Mouse (Mus musculus): ENCODE data around the gene Ppa2. TPM values are rescaled to one million over a fixed set of nuclear protein-coding genes. Genes with fewer than 3 reads are reported as not detected.
A peak's percentile ranks its signal among the peaks of the same experiment; 100 is the strongest.

The Ppa2 gene
- 44.1 and 45.1 TPM in 2 replicates for total RNA-seq (2012; rRNA removed)

DNA sequence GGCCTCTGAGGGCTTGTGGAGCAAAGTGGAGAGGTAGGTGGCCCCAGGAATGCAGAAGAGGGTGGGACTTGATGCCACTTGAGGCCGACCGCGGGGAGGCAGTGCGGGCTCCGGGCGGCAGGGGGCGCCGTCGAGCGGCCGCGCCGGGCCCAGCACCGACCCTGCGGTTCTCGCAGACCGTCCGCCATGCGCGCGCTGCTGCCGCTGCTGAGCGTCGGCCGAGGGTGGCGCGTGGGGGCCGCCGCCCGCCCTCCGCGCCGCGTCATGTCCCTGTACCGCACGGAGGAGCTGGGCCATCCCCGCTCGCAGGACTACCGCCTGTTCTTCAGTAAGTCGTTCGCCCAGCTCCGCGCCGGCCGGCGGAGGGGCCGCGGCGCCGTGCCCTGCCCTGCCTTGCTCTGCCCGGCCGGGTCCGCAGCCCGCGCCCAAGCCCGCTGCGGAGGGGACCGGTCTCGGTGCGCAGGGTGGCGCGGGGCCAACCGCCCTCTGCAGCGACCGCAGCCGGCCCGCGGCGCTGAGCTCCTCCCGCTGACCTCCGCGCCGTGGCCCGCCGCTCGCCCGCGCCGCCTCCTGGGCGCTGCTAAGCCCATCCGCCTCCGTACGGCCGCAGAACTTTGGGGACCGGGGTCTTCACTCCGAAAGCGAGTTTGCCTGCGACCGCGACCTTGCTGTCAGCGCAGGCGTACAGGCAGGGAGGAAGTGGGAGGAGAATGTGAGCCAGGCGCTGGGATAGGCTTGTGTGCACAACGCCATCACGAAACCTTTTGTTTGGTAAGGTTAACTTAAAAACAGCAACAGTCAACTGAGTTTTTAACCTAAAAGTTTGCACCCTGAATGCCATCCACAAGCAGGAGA lies at the start of gene Ppa2:
Ppa2 (plus strand) TSS at position 157 of the 855 bp plus-strand sequence.
- H3K36me3 ChIP-seq (ENCODE audit: control insufficient read depth, insufficient read depth, low read length, poor library complexity, severe bottlenecking): no peaks in the 10 kb centered on the region; the same call in 1 of the 2 replicates
- DNase-seq (ENCODE audit: low read depth, low spot score): peak; percentile 66
- peak within 1 kb of the TSS; percentile 91 for H3K9ac ChIP-seq (ENCODE audit: insufficient read depth, low read depth, low read length, poor library complexity, severe bottlenecking)
- in situ Hi-C loops (cut with MboI; ENCODE audit: low sequenced_read_pairs in 2 of 2, unreplicated experiment in 2 of 2): no loop called here
- H3K27ac ChIP-seq (ENCODE audit: insufficient read depth, low read depth, low read length, poor library complexity, severe bottlenecking): peak within 1 kb of the TSS; percentile 78
- H3K4me3 ChIP-seq (ENCODE audit: insufficient read depth in 1 of 2, low read depth in 1 of 2, low read length in 2 of 2, poor library complexity in 1 of 2, severe bottlenecking in 1 of 2): peak within 1 kb of the TSS; percentile 79 to 87
- peaks cover 2 to 3% of the 10 kb centered on the region in 2 experiments; a peak in 2 of 4 replicates for H3K4me1 ChIP-seq (ENCODE audit: control insufficient read depth in 2 of 2, insufficient read depth in 2 of 2, low read length in 2 of 2, poor library complexity in 1 of 2)
- TF ChIP-seq ZNF384 (IDR thresholded peaks at IDR 0.05; ENCODE audit: low read depth, low read length): no peak
- peak; percentile 46 for TF ChIP-seq HCFC1 (IDR thresholded peaks at IDR 0.05; ENCODE audit: borderline replicate concordance, insufficient read depth, low read length)
- no peaks in the 10 kb centered on the region for H3K9me3 ChIP-seq (ENCODE audit: control insufficient read depth, insufficient read depth, low read depth, low read length)

DNA sequence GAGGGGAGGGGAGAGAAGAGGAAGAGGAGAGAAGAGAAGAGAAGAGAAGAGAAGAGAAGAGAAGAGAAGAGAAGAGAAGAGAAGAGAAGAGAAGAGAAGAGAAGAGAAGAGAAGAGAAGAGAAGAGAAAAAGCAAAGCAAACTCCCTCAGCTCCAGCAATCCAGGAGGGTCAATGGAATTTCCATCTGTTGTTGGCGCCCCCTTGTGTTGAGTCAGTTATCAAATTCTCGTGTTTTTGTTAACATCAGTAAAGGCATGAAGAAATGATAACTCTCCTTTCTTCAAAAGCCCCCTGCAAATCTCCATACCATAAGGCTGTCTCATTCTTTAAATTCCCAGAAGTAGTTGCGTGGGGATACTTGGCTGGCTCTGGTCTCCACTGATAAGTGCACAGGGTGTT lies 38.0 kb upstream of the Ppa2 start:
- DNase-seq (ENCODE audit: low read depth, low spot score): peak; percentile 72
- H3K9ac ChIP-seq (ENCODE audit: insufficient read depth, low read depth, low read length, poor library complexity, severe bottlenecking): no peak overlapping the region

DNA sequence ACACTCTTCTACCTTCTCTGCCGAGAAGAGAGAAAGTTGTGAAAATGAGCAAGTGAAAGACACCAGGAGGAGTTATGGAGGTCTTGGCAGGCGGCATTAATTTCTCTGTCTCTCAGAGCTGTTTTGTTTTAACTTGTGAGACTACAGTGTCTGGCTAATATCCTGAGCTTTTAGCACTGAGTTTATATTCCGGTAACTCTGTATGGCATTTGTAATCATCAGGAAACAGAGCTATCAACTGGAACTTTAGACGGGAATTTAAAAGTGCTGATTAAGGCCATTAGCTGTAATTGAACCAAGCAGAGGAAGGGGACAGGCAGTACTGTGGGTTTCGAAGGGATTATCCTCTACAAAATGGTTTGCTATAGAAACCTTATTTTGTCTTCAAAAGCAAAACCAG lies 25.3 kb upstream of the Ppa2 start:
- H3K4me1 ChIP-seq (ENCODE audit: control insufficient read depth in 2 of 2, insufficient read depth in 2 of 2, low read length in 2 of 2, poor library complexity in 1 of 2): no peaks in the 10 kb centered on the region; a peak in 1 of 4 replicates
- no peaks in the 10 kb centered on the region for H3K9me3 ChIP-seq (ENCODE audit: control insufficient read depth, insufficient read depth, low read depth, low read length)
- H3K4me3 ChIP-seq (ENCODE audit: insufficient read depth in 1 of 2, low read depth in 1 of 2, low read length in 2 of 2, poor library complexity in 1 of 2, severe bottlenecking in 1 of 2): no peak overlapping the region
- no peak overlapping the region for H3K27ac ChIP-seq (ENCODE audit: insufficient read depth, low read depth, low read length, poor library complexity, severe bottlenecking)
- H3K36me3 ChIP-seq (ENCODE audit: control insufficient read depth, insufficient read depth, low read length, poor library complexity, severe bottlenecking): no peaks in the 10 kb centered on the region
- no peak overlapping the region for H3K9ac ChIP-seq (ENCODE audit: insufficient read depth, low read depth, low read length, poor library complexity, severe bottlenecking)
- in situ Hi-C loops (cut with MboI; ENCODE audit: low sequenced_read_pairs in 2 of 2, unreplicated experiment in 2 of 2): no loop called here
- TF ChIP-seq CHD2 (IDR thresholded peaks at IDR 0.05; ENCODE audit: low read depth, low read length) (no peak), ZNF384 (IDR thresholded peaks at IDR 0.05; ENCODE audit: low read depth, low read length) (no peak), HCFC1 (IDR thresholded peaks at IDR 0.05; ENCODE audit: borderline replicate concordance, insufficient read depth, low read length) (no peak), MAFK (IDR thresholded peaks at IDR 0.05; ENCODE audit: insufficient read depth, low read depth, low read length) (no peak), ZC3H11A (IDR thresholded peaks at IDR 0.05; ENCODE audit: borderline replicate concordance, low read depth, low read length) (no peak)
- no peak for DNase-seq (ENCODE audit: low read depth, low spot score)

More for the DNA sequence above, 38.0 kb upstream of the Ppa2 start:
- Histone ChIP-seq H3K27ac (ENCODE audit: insufficient read depth, low read depth, low read length, poor library complexity, severe bottlenecking) (no peak overlapping the region), H3K36me3 (ENCODE audit: control insufficient read depth, insufficient read depth, low read length, poor library complexity, severe bottlenecking) (no peaks in the 10 kb centered on the region), H3K4me1 (ENCODE audit: control insufficient read depth in 2 of 2, insufficient read depth in 2 of 2, low read length in 2 of 2, poor library complexity in 1 of 2) (no peaks in the 10 kb centered on the region), H3K4me3 (ENCODE audit: insufficient read depth in 1 of 2, low read depth in 1 of 2, low read length in 2 of 2, poor library complexity in 1 of 2, severe bottlenecking in 1 of 2) (no peak overlapping the region), H3K9me3 (ENCODE audit: control insufficient read depth, insufficient read depth, low read depth, low read length) (no peaks in the 10 kb centered on the region)
- TF ChIP-seq MAFK (IDR thresholded peaks at IDR 0.05; ENCODE audit: insufficient read depth, low read depth, low read length) (no peak), HCFC1 (IDR thresholded peaks at IDR 0.05; ENCODE audit: borderline replicate concordance, insufficient read depth, low read length) (no peak), CHD2 (IDR thresholded peaks at IDR 0.05; ENCODE audit: low read depth, low read length) (no peak), ZC3H11A (IDR thresholded peaks at IDR 0.05; ENCODE audit: borderline replicate concordance, low read depth, low read length) (0 out of 2 replicates have a peak, but pooled peaks have one; percentile 19)
- in situ Hi-C loops (cut with MboI; ENCODE audit: low sequenced_read_pairs in 2 of 2, unreplicated experiment in 2 of 2): no loop called here

- TF ChIP-seq ZC3H11A (IDR thresholded peaks at IDR 0.05; ENCODE audit: borderline replicate concordance, low read depth, low read length): no peak
- no peak for TF ChIP-seq MAFK (IDR thresholded peaks at IDR 0.05; ENCODE audit: insufficient read depth, low read depth, low read length)
- TF ChIP-seq CHD2 (IDR thresholded peaks at IDR 0.05; ENCODE audit: low read depth, low read length): no peak
- TF ChIP-seq ZNF384 (IDR thresholded peaks at IDR 0.05; ENCODE audit: low read depth, low read length): no peak
- no peak for TF ChIP-seq HCFC1 (IDR thresholded peaks at IDR 0.05; ENCODE audit: borderline replicate concordance, insufficient read depth, low read length)
- DNase-seq (ENCODE audit: low read depth, low spot score): no peak
- Histone ChIP-seq H3K4me1 (ENCODE audit: control insufficient read depth in 2 of 2, insufficient read depth in 2 of 2, low read length in 2 of 2, poor library complexity in 1 of 2) (no peaks in the 10 kb centered on the region; a peak in 1 of 4 replicates), H3K9me3 (ENCODE audit: control insufficient read depth, insufficient read depth, low read depth, low read length) (no peaks in the 10 kb centered on the region), H3K36me3 (ENCODE audit: control insufficient read depth, insufficient read depth, low read length, poor library complexity, severe bottlenecking) (no peaks in the 10 kb centered on the region), H3K4me3 (ENCODE audit: insufficient read depth in 1 of 2, low read depth in 1 of 2, low read length in 2 of 2, poor library complexity in 1 of 2, severe bottlenecking in 1 of 2) (no peak overlapping the region), H3K9ac (ENCODE audit: insufficient read depth, low read depth, low read length, poor library complexity, severe bottlenecking) (no peak overlapping the region), H3K27ac (ENCODE audit: insufficient read depth, low read depth, low read length, poor library complexity, severe bottlenecking) (no peak overlapping the region)
- in situ Hi-C loops (cut with MboI; ENCODE audit: low sequenced_read_pairs in 2 of 2, unreplicated experiment in 2 of 2): no loop called here
Observed at GRCm38 (mm10) chr3:133288795-133289194, 21.1 kb upstream of the Ppa2 start.

Measured in ES-E14 (cell line).